In genomic region chr12:83688316-83689086, GRCm38 (mm10) we compare ENCODE assay signal across 8 mouse cellular contexts. TPM values are rescaled to one million over a fixed set of nuclear protein-coding genes. Genes with fewer than 3 reads are reported as not detected.
DNase-seq lines count a peak whose midpoint lies in the region; ATAC-seq and TF ChIP-seq lines count a peak whose summit lies in the region.

No protein-coding gene starts in this region.

- H3K4me3 ChIP-seq in heart, adult 2 months: peak overlapping the region; percentile 88
- peak overlapping the region; percentile 70 for H3K4me3 ChIP-seq in cortical plate, adult 2 months (ENCODE audit: insufficient read depth, low read length)
- peak overlapping the region; percentile 97 for H3K4me3 ChIP-seq in heart, embryonic 16.5 days (ENCODE audit: low read length)
- H3K4me3 ChIP-seq in limb, embryonic 12.5 days (replicated peaks): peak overlapping the region; percentile 90
- H3K4me3 ChIP-seq in neural tube, embryonic 15.5 days (replicated peaks): peak overlapping the region; percentile 99

- WGBS in heart, adult 2 months: 1% methylated on average over 49 of the region's 49 CpGs
- WGBS in heart, embryonic 16.5 days: under 1% methylated on average over 49 of the region's 49 CpGs
- WGBS in limb, embryonic 12.5 days: under 1% methylated on average over 49 of the region's 49 CpGs
- under 1% methylated on average over 49 of the region's 49 CpGs for WGBS in neural tube, embryonic 15.5 days

- no peak for TF ChIP-seq POLR2A in heart, adult 2 months (IDR thresholded peaks at IDR 0.05; ENCODE audit: insufficient read depth, low read depth, low read length)
- TF ChIP-seq POLR2A in cortical plate, adult 2 months (IDR thresholded peaks at IDR 0.05; ENCODE audit: extremely low read depth, insufficient read depth, low read length): peak; percentile 59; the same call in 1 of the 2 replicates

- ATAC-seq in heart, embryonic 16.5 days (replicated peaks; ENCODE audit: extremely low read depth, insufficient read depth, low FRiP score): peak; percentile 69
- peak; percentile 79 for ATAC-seq in limb, embryonic 12.5 days (ENCODE audit: insufficient number of reproducible peaks, insufficient read depth, low FRiP score, low TSS enrichment, low read depth)
- ATAC-seq in neural tube, embryonic 15.5 days (ENCODE audit: low FRiP score): peak; percentile 84

- H3K9me3 ChIP-seq in heart, embryonic 16.5 days (replicated peaks; ENCODE audit: control insufficient read depth, low read length): no peaks in the 10 kb centered on the region
- H3K9me3 ChIP-seq in limb, embryonic 12.5 days: no peaks in the 10 kb centered on the region
- H3K9me3 ChIP-seq in neural tube, embryonic 15.5 days (replicated peaks): no peaks in the 10 kb centered on the region

- H3K79me2 ChIP-seq in heart, adult 2 months (replicated peaks; ENCODE audit: control insufficient read depth, insufficient read depth, low read length): peaks cover 8% of the 10 kb centered on the region

- peak overlapping the region; percentile 91 for H3K9ac ChIP-seq in heart, adult 2 months (ENCODE audit: low read depth, low read length)
- H3K9ac ChIP-seq in heart, embryonic 16.5 days (ENCODE audit: low read length): peak overlapping the region; percentile 96
- H3K9ac ChIP-seq in limb, embryonic 12.5 days (replicated peaks): peak overlapping the region; percentile 86
- peak overlapping the region; percentile 86 for H3K9ac ChIP-seq in neural tube, embryonic 15.5 days (replicated peaks)

- peaks cover 5% of the 10 kb centered on the region for H3K36me3 ChIP-seq in heart, adult 2 months (ENCODE audit: control insufficient read depth, insufficient read depth, low read length)
- H3K36me3 ChIP-seq in heart, embryonic 16.5 days (ENCODE audit: control insufficient read depth, insufficient read depth): no peaks in the 10 kb centered on the region; the same call in 1 of the 2 replicates
- peaks cover 18% of the 10 kb centered on the region for H3K36me3 ChIP-seq in limb, embryonic 12.5 days
- peaks cover 9% of the 10 kb centered on the region for H3K36me3 ChIP-seq in neural tube, embryonic 15.5 days

- no peak for DNase-seq in heart, adult 2 months
- no peak for DNase-seq in heart, adult 9 months (ENCODE audit: low spot score in 2 of 2)
- DNase-seq in CD4-positive, CD25-positive, alpha-beta regulatory T cell, adult 2 months (ENCODE audit: low read depth, low spot score): peak; percentile 68
- DNase-seq in urinary bladder, postnatal 10 days (ENCODE audit: low spot score): no peak

- peaks cover 5% of the 10 kb centered on the region for H3K4me1 ChIP-seq in heart, adult 2 months (ENCODE audit: control insufficient read depth, insufficient read depth, low read length)
- peaks cover 6% of the 10 kb centered on the region for H3K4me1 ChIP-seq in cortical plate, adult 2 months (ENCODE audit: control insufficient read depth, insufficient read depth, low read length)
- peaks cover 8% of the 10 kb centered on the region for H3K4me1 ChIP-seq in heart, embryonic 16.5 days (ENCODE audit: control insufficient read depth, insufficient read depth, low read length)
- peaks cover 21% of the 10 kb centered on the region for H3K4me1 ChIP-seq in limb, embryonic 12.5 days (replicated peaks)
- peaks cover 27% of the 10 kb centered on the region for H3K4me1 ChIP-seq in neural tube, embryonic 15.5 days

- H3K27me3 ChIP-seq in heart, adult 2 months (ENCODE audit: control insufficient read depth, insufficient read depth, low read length): no peaks in the 10 kb centered on the region
- H3K27me3 ChIP-seq in heart, embryonic 16.5 days (ENCODE audit: control insufficient read depth, insufficient read depth, low read length): no peaks in the 10 kb centered on the region
- no peaks in the 10 kb centered on the region for H3K27me3 ChIP-seq in limb, embryonic 12.5 days
- no peaks in the 10 kb centered on the region for H3K27me3 ChIP-seq in neural tube, embryonic 15.5 days (replicated peaks)

- no peak for TF ChIP-seq CTCF in heart, adult 2 months (IDR thresholded peaks at IDR 0.05)
- no peak for TF ChIP-seq CTCF in cortical plate, adult 2 months (IDR thresholded peaks at IDR 0.05; ENCODE audit: extremely low read depth, insufficient read depth, low read length)

- H3K27ac ChIP-seq in heart, adult 2 months: peak overlapping the region; percentile 94
- 0 out of 2 replicates have a peak overlapping the region, but pooled peaks have one; percentile 30 for H3K27ac ChIP-seq in cortical plate, adult 2 months (ENCODE audit: insufficient read depth, low read length)
- H3K27ac ChIP-seq in heart, embryonic 16.5 days (ENCODE audit: low read length): peak overlapping the region; percentile 93
- peak overlapping the region; percentile 93 for H3K27ac ChIP-seq in limb, embryonic 12.5 days
- H3K27ac ChIP-seq in neural tube, embryonic 15.5 days (replicated peaks): peak overlapping the region; percentile 96

- peak overlapping the region; percentile 77 for H3K4me2 ChIP-seq in heart, embryonic 16.5 days (ENCODE audit: low read depth, low read length)
- H3K4me2 ChIP-seq in limb, embryonic 12.5 days: peak overlapping the region; percentile 74
- peak overlapping the region; percentile 67 for H3K4me2 ChIP-seq in neural tube, embryonic 15.5 days

- no peak for TF ChIP-seq EP300 in heart, adult 2 months (IDR thresholded peaks at IDR 0.05; ENCODE audit: insufficient read depth, low read depth, low read length)

- intact Hi-C loops in heart, adult 2 months (cut with DNase I): loop anchor here (5.0 kb wide), 1 partner anchor 56 kb away; the partner anchor contains the start of gene Rbm25

RNA-seq across cellular contexts. Expression of gene Psen1, which starts 0.5 kb away (rescaled TPM):
- total RNA-seq in heart, adult 2 months (2021): 10 to 100 TPM; 35.1 to 38.0 TPM
- 16.8 and 24.5 TPM in 2 replicates for polyA plus RNA-seq in heart, adult 2 months (2012; rRNA removed)
- polyA plus RNA-seq in cortical plate, adult 2 months (2012; rRNA removed): 33.8 and 37.7 TPM in 2 replicates
- 46.1 and 49.4 TPM in 2 replicates for polyA plus RNA-seq in heart, embryonic 16.5 days (2015; fragmentation: Nextera tagmentation; extraction: Ambion mirVana)
- polyA plus RNA-seq in limb, embryonic 12.5 days (2016; fragmentation: Nextera tagmentation; extraction: Ambion mirVana): 56.5 and 60.2 TPM in 2 replicates
- 62.4 and 68.7 TPM in 2 replicates for polyA plus RNA-seq in neural tube, embryonic 15.5 days (2015; fragmentation: Nextera tagmentation; extraction: Ambion mirVana)

RNA-seq across cellular contexts. Expression of gene Rbm25, which starts 57.5 kb away (rescaled TPM):
- total RNA-seq in heart, adult 2 months (2021): 10 to 100 TPM; 37.3 to 49.6 TPM
- polyA plus RNA-seq in heart, adult 2 months (2012; rRNA removed): 27.4 and 58.5 TPM in 2 replicates
- 130 and 157 TPM in 2 replicates for polyA plus RNA-seq in cortical plate, adult 2 months (2012; rRNA removed)
- 156 and 161 TPM in 2 replicates for polyA plus RNA-seq in heart, embryonic 16.5 days (2015; fragmentation: Nextera tagmentation; extraction: Ambion mirVana)
- polyA plus RNA-seq in limb, embryonic 12.5 days (2016; fragmentation: Nextera tagmentation; extraction: Ambion mirVana): 311 and 312 TPM in 2 replicates
- 226 and 250 TPM in 2 replicates for polyA plus RNA-seq in neural tube, embryonic 15.5 days (2015; fragmentation: Nextera tagmentation; extraction: Ambion mirVana)

Comparison
In these comparisons a context has a peak if more than half of its experiments do, and no peak if none do; other contexts are left out.
1. H3K27ac ChIP-seq: peak in every context shown above with its lines; median percentile 96 in neural tube, embryonic 15.5 days; 94 in heart, adult 2 months; 93 in heart, embryonic 16.5 days; 93 in limb, embryonic 12.5 days; 30 in cortical plate, adult 2 months.